Mouse (Mus musculus) hindbrain, embryonic 13.5 days (tissue): ENCODE data around the gene Trim46. TPM values are rescaled to one million over a fixed set of nuclear protein-coding genes. Genes with fewer than 3 reads are reported as not detected.

Experiments
- ATAC-seq: fragments of 200-750 bp; cut with Nextera tagmentation; 2 replicates; pipeline ENCODE4 v1.8.0; 2017; ENCODE audit warnings: moderate TSS enrichment; ENCODE audit not compliant: low FRiP score
- H3K27ac ChIP-seq: fragments of 300-500 bp; sonication (generic); 2 replicates; pipeline ENCODE4 v1.5.1; 2015; ENCODE audit warnings: inconsistent platforms, mild to moderate bottlenecking, moderate library complexity
- H3K27me3 ChIP-seq: fragments of 300-500 bp; sonication (generic); 2 replicates; pipeline ENCODE4 v1.6.1; 2015; ENCODE audit warnings: mild to moderate bottlenecking, inconsistent platforms
- H3K36me3 ChIP-seq: fragments of 300-500 bp; sonication (generic); 2 replicates; pipeline ENCODE4 v1.6.1; 2015; ENCODE audit warnings: mild to moderate bottlenecking, inconsistent platforms
- H3K4me1 ChIP-seq: fragments of 300-500 bp; sonication (generic); replicated peaks from 2 replicates; pipeline ENCODE4 v1.6.1; 2015; ENCODE audit warnings: inconsistent platforms
- H3K4me2 ChIP-seq: fragments of 300-500 bp; sonication (generic); 2 replicates; pipeline ENCODE4 v1.6.1; 2015; ENCODE audit warnings: inconsistent platforms, mild to moderate bottlenecking, moderate library complexity
- H3K4me3 ChIP-seq: fragments of 300-500 bp; sonication (generic); 2 replicates; pipeline ENCODE4 v1.5.1; 2015; ENCODE audit warnings: mild to moderate bottlenecking, inconsistent platforms
- H3K9ac ChIP-seq: fragments of 300-500 bp; sonication (generic); 2 replicates; pipeline ENCODE4 v1.6.1; 2015; ENCODE audit warnings: mild to moderate bottlenecking, inconsistent platforms
- H3K9me3 ChIP-seq: fragments of 300-500 bp; sonication (generic); 2 replicates; pipeline ENCODE4 v1.6.1; 2016; ENCODE audit warnings: inconsistent platforms
- WGBS: fragments of 180-500 bp; shearing (Covaris S2); methylation state at CpG from one replicate; pipeline ENCODE4 v1.1.7; 2015; 5-methylcytosine and 5-hydroxymethylcytosine counted together
- polyA plus RNA-seq: library from polyadenylated mRNA; unstranded; fragments of >200 nt; fragmentation: Nextera tagmentation; extraction: Ambion mirVana; gene quantifications from 2 replicates; pipeline ENCODE4 v1.2.1, GENCODE M21; 2015

Trim46 gene
- polyA plus RNA-seq, 1 experiment from 2014 or later: 64.3 TPM

DNA sequence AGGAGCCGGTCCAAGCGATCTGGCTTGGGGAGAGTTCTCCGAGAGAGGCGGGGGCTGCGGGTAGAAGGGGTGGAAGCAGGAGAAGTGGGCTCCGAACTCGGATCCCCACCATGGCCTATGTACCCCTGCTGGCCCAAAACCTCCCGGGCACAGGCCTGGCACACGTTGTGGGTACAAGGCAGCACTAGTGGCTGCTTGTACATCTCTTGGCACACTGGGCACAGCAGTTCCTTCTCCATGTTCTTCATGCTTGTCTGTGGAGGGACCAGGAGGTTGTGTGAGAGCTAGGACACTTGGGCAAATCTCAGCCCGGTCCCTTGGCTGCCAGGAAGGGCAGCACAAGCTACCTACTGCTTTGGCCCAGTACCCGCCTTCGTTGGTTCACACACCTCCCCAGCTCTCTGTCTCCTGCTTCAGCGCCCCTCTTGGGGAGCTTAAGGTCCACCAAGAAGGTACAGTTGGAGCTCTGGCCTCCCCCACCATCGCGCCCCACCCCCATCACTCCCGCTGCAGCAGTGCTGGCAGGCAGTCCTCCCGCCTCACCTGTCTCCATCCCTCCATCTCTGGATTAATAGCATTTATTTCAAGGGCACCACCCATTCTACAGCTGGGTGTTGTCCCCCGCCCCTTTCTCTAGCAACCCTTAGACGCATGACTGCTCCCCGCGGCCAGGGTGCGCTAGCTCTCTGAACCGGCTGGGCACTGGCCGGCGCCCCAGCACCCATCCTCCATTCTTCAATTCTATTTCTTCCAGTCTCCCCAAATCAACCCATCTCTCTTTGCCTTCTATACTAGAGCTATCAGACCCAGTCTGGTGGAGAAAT is 1.7 kb downstream of the Trim46 start:
- peaks cover 50% of the 10 kb centered on the region for H3K4me1 ChIP-seq
- peak; percentile 47 for ATAC-seq
- H3K4me3 ChIP-seq: peak overlapping the region; percentile 72
- H3K27me3 ChIP-seq: no peaks in the 10 kb centered on the region
- peak overlapping the region; percentile 98 for H3K27ac ChIP-seq
- H3K9me3 ChIP-seq: no peaks in the 10 kb centered on the region
- 12% methylated on average over 25 of the region's 25 CpGs for WGBS
- H3K36me3 ChIP-seq: peaks cover 41% of the 10 kb centered on the region
- H3K4me2 ChIP-seq: peak overlapping the region; percentile 93
- peak overlapping the region; percentile 88 for H3K9ac ChIP-seq

DNA sequence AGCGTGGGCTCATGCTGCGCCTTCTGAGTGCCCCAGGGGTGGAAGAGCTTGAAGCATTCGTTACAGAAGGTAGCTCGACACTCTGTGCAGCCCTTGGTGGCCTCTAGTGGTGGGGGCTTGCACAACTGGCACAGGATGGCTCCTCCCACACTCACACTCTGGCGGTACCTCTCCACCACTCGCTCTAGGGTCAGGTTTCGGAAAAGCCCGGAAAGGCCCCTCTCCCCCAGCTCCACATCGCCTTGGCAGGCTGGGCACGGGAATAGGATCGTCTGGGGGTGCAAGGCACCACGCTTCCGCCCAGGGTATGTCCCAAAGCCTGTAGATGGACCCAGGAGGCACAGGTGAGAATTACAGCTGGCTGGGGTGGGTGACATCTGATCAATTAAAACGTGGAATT is 2.5 kb downstream of the Trim46 start:
- H3K4me1 ChIP-seq: peaks cover 50% of the 10 kb centered on the region

DNA sequence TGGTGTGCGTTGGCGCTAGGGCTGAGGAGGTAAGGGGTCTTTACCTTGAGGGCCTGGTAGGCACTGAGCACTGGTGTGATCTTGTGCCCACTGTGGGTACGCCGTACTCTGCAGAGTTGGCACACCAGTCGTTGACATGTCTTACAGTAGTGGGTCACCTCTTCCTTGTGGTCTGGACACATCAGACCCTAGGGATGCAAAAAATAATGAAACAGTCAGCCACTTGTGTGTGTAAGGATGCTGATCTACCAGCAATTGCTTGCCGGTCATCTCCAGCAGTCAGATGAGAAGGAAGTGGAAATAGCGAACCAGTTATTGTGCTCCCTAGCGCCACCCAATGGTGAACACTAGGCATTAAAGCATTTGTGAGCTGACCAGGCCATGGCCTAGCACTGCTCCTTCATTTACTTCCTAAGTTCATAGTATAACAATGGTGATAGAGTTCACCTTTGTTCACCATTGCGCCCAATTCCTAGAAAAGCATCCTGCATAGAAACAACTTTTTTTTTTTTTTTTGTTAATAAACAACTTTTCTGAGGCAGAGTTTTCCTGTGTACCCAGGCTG is 3.7 kb downstream of the Trim46 start:
- no peak for ATAC-seq
- Histone ChIP-seq H3K9ac (no peak overlapping the region), H3K9me3 (no peaks in the 10 kb centered on the region), H3K27ac (no peak overlapping the region), H3K4me1 (peaks cover 43% of the 10 kb centered on the region), H3K27me3 (no peaks in the 10 kb centered on the region), H3K4me3 (peak overlapping the region; percentile 72; the same call in 1 of the 2 replicates), H3K36me3 (peaks cover 51% of the 10 kb centered on the region), H3K4me2 (peak overlapping the region; percentile 93)
- WGBS: 70% methylated on average over 9 of the region's 9 CpGs

More for the DNA sequence above, 2.5 kb downstream of the Trim46 start:
- Histone ChIP-seq H3K9ac (peak overlapping the region; percentile 88), H3K9me3 (no peaks in the 10 kb centered on the region), H3K4me2 (peak overlapping the region; percentile 93), H3K27me3 (no peaks in the 10 kb centered on the region), H3K36me3 (peaks cover 42% of the 10 kb centered on the region), H3K27ac (peak overlapping the region; percentile 98), H3K4me3 (peak overlapping the region; percentile 72)
- ATAC-seq: 0 out of 2 replicates have a peak, but pooled peaks have one; percentile 9
- 15% methylated on average over 14 of the region's 14 CpGs for WGBS

DNA sequence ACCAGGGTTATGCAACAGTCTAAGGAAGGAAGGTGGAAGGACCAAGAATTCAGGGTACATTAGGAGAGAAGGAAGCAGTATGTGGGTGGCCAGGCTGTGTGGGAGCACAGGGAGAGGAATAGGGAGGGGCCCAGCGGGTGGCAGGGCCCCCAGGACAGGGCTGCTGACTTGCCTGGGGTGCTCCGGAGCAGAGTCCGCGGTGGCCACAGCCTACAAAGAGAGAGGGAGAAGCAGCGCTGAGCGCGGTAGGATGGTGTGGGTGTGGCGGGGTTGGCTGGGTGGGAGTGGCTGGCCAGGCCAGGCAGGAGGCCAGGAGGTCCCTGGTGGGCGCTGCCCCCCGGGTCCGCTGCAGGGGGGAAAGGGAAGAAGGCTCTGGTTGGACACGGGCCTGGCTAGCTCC is 7.6 kb downstream of the Trim46 start:
- H3K4me3 ChIP-seq: no peak overlapping the region

DNA sequence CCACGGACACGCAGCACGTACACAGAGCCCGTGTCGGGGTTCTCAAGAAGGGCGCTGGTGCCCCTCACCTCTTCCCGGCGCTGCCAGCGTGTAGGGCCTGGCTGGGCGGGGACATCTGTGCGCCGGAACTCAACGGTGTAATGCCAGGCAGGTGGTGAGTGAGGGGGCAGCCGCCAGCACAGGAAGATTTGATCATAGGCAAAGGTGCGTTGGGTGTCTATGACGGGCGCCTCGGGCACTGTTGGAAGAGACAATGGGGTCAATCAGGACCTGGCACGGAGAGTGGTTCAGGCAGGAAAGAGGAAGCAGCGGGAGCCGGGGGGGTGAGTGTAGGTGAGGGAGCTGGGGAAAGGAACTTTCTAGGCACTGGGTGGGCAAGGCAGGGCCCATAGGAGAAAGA is 8.4 kb downstream of the Trim46 start:
- no peak overlapping the region for H3K9ac ChIP-seq
- H3K4me1 ChIP-seq: peaks cover 12% of the 10 kb centered on the region
- H3K27me3 ChIP-seq: no peaks in the 10 kb centered on the region
- ATAC-seq: no peak
- no peak overlapping the region for H3K4me2 ChIP-seq
- H3K9me3 ChIP-seq: no peaks in the 10 kb centered on the region
- no peak overlapping the region for H3K27ac ChIP-seq
- peaks cover 97% of the 10 kb centered on the region for H3K36me3 ChIP-seq
- WGBS: 94% methylated on average over 21 of the region's 21 CpGs
- no peak overlapping the region for H3K4me3 ChIP-seq

More for the DNA sequence above, 7.6 kb downstream of the Trim46 start:
- H3K4me1 ChIP-seq: peaks cover 20% of the 10 kb centered on the region
- H3K9me3 ChIP-seq: no peaks in the 10 kb centered on the region
- H3K27me3 ChIP-seq: no peaks in the 10 kb centered on the region
- no peak overlapping the region for H3K9ac ChIP-seq
- ATAC-seq: no peak
- 72% methylated on average over 8 of the region's 12 CpGs for WGBS
- no peak overlapping the region for H3K27ac ChIP-seq
- H3K4me2 ChIP-seq: no peak overlapping the region
- H3K36me3 ChIP-seq: peaks cover 90% of the 10 kb centered on the region

DNA sequence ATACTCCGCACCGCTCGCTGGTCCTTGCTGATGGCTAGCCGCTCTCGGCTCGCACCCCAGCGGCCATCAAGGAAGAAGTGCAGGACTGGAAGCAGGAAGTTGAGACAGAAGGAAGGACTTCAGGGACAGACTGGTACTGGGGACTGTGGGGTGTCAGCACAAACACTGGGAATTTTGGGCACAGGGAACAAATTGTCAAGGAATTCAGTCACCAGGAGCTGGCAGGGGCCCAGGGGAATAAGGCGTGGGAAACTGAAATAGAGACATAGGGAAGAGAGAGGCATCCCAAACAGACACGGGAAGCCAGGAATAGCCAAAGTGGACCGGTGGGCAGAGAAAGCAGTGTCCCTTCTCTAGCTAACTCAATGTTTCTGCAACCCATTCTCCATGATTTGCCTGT is 9.6 kb downstream of the Trim46 start:
- no peak for ATAC-seq
- Histone ChIP-seq H3K4me1 (peaks cover under 1% of the 10 kb centered on the region; the same call in 1 of the 2 replicates), H3K4me2 (no peak overlapping the region), H3K4me3 (no peak overlapping the region), H3K9ac (no peak overlapping the region), H3K27ac (no peak overlapping the region), H3K36me3 (peaks cover 88% of the 10 kb centered on the region), H3K9me3 (no peaks in the 10 kb centered on the region), H3K27me3 (no peaks in the 10 kb centered on the region)
- WGBS: 94% methylated on average over 10 of the region's 10 CpGs

DNA sequence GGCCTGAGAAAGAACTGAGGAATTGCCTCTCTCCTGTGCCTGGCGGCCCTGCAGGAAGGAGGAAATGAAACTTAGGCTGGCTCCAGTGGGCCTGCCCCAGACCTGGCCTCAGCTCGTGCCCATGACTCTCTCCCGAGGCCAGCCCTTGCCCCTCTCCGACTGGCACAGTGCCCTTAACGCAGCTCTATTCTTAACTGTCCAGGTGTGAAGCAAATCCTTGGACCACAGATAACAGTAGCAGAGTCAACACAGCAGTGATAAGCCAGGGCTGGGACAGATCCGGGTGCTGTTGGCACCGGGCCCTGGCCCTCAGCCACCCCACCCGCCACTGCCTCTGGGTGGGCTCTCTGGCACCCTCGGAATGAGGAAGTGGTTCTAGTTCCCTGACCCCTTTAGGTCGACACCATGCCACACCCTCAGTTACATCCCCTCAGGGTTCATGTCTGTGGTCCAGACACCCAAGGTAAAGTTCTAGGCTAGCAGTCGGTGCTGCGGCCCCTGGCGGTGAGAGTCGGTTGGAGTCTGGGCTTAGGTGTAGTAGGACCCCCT is 12.5 kb downstream of the Trim46 start:
- Histone ChIP-seq H3K4me1 (peaks cover 2% of the 10 kb centered on the region), H3K9me3 (no peaks in the 10 kb centered on the region), H3K36me3 (peaks cover 59% of the 10 kb centered on the region), H3K27me3 (0 out of 2 replicates have a peak, but pooled peaks cover 8% of the 10 kb centered on the region), H3K27ac (no peak overlapping the region), H3K4me2 (no peak overlapping the region), H3K9ac (no peak overlapping the region), H3K4me3 (no peak overlapping the region)
- 82% methylated on average over 12 of the region's 14 CpGs for WGBS
- no peak for ATAC-seq

DNA sequence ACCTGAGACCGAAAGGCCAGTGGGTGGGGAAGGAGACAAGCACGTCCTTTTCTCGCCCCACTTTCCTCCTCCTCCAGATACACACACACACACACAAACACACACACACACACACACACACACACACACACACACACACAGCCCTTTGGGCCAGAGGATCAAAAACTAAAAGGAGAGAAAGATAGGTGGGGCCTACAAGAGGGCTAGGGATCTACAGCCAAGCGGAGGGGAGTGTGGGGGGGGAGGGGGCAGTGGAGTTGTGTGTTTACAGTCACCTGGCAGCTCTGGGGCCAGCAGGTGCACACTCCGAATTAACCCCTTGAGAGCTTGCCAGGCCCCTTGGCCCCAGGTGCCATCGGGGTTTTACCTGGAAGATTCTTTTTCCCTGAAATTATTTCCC is 13.5 kb downstream of the Trim46 start:
- Histone ChIP-seq H3K27me3 (0 out of 2 replicates have a peak, but pooled peaks cover 8% of the 10 kb centered on the region), H3K9ac (no peak overlapping the region), H3K4me1 (peaks cover 11% of the 10 kb centered on the region), H3K4me3 (no peak overlapping the region), H3K27ac (no peak overlapping the region), H3K9me3 (no peaks in the 10 kb centered on the region), H3K4me2 (no peak overlapping the region), H3K36me3 (peaks cover 49% of the 10 kb centered on the region)
- no peak for ATAC-seq
- 74% methylated on average over 6 of the region's 6 CpGs for WGBS

DNA sequence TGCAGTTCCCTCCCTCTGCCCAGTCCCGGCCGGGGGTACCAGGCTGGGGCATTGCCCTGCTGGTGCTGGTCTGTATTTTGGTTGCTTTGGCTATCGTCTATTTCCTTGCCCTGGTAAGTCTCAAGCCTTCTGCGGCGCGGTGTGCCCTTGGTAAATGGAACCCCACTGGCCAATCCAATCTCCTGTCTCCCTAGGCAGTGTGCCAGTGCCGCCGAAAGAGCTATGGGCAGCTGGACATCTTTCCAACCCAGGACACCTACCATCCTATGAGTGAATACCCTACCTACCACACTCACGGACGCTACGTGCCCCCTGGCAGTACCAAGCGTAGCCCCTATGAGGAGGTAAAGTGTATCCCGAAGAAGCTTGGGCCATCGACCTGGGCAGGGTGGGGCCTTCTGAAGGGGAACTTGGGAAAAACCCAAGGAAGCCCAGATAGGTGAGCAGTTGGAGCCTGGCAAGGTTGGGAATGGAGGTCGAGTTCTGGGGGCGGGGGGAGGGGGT is 14.3 kb downstream of the Trim46 start:
- H3K4me3 ChIP-seq: no peak overlapping the region
- no peak overlapping the region for H3K9ac ChIP-seq
- ATAC-seq: no peak
- peaks cover 41% of the 10 kb centered on the region for H3K36me3 ChIP-seq
- no peak overlapping the region for H3K4me2 ChIP-seq
- H3K4me1 ChIP-seq: peaks cover 19% of the 10 kb centered on the region
- 0 out of 2 replicates have a peak, but pooled peaks cover 8% of the 10 kb centered on the region for H3K27me3 ChIP-seq
- WGBS: 80% methylated on average over 16 of the region's 16 CpGs
- H3K27ac ChIP-seq: no peak overlapping the region
- H3K9me3 ChIP-seq: no peaks in the 10 kb centered on the region

DNA sequence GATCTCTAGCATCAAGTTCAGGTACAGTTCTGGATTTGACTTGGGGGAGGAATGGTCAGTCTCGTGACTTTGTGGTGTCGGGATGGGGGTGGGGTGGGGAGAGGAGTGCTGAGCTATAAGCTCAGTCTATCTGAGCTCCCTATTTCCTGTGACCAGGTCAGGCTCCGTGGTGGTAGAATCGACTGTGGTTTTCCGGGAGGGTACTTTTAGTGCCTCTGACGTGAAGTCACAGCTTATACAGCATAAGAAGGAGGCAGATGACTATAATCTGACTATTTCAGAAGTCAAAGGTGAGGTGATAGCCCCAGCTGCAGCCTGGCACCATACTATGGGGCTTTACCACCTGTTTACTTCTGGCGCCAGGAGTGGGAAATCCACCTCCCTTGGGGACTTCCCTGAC is 14.8 kb downstream of the Trim46 start:
- ATAC-seq: no peak
- no peak overlapping the region for H3K4me3 ChIP-seq
- H3K27me3 ChIP-seq: 0 out of 2 replicates have a peak, but pooled peaks cover 8% of the 10 kb centered on the region
- peaks cover 36% of the 10 kb centered on the region for H3K36me3 ChIP-seq
- H3K9me3 ChIP-seq: no peaks in the 10 kb centered on the region
- no peak overlapping the region for H3K4me2 ChIP-seq
- no peak overlapping the region for H3K27ac ChIP-seq
- 81% methylated on average over 7 of the region's 7 CpGs for WGBS
- no peak overlapping the region for H3K9ac ChIP-seq
- peaks cover 24% of the 10 kb centered on the region for H3K4me1 ChIP-seq

DNA sequence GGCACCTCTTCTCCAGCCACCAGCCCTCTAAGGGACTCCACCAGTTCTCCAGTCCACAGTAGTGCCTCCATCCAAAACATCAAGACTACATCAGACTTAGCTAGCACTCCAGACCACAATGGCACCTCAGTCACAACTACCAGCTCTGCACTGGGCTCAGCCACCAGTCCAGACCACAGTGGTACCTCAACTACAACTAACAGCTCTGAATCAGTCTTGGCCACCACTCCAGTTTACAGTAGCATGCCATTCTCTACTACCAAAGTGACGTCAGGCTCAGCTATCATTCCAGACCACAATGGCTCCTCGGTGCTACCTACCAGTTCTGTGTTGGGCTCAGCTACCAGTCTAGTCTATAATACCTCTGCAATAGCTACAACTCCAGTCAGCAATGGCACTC is 15.5 kb downstream of the Trim46 start:
- no peak for ATAC-seq
- no peak overlapping the region for H3K4me3 ChIP-seq
- H3K27me3 ChIP-seq: 0 out of 2 replicates have a peak, but pooled peaks cover 8% of the 10 kb centered on the region
- no peaks in the 10 kb centered on the region for H3K9me3 ChIP-seq
- H3K27ac ChIP-seq: no peak overlapping the region
- peaks cover 32% of the 10 kb centered on the region for H3K4me1 ChIP-seq
- H3K4me2 ChIP-seq: no peak overlapping the region
- no peak overlapping the region for H3K9ac ChIP-seq
- 84% methylated on average over 2 of the region's 2 CpGs for WGBS
- H3K36me3 ChIP-seq: peaks cover 28% of the 10 kb centered on the region

DNA sequence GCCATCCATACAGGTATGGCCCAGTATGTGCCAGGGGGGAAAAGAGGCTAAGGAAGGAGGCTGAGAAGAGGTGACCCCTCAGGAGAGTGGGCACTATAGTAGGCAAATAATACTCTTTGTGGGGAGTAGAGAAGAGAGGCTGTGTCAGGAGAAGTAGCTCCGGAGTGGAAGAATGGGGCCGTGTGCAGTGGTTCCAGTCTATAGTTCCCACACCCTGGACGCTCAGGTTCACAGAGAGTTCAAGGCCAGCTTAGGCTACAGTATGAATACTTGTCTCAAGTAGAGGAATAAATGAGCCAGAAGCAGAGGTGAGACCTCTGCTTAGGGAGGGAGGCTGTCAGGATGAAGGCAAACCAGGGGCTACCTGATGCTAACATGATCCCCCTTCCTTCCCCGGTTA is 16.8 kb downstream of the Trim46 start:
- Histone ChIP-seq H3K27me3 (0 out of 2 replicates have a peak, but pooled peaks cover 8% of the 10 kb centered on the region), H3K9ac (no peak overlapping the region), H3K36me3 (peaks cover 15% of the 10 kb centered on the region), H3K4me2 (peak overlapping the region; percentile 68), H3K9me3 (no peaks in the 10 kb centered on the region), H3K4me3 (no peak overlapping the region), H3K4me1 (peaks cover 44% of the 10 kb centered on the region), H3K27ac (no peak overlapping the region)
- 66% methylated on average over 4 of the region's 4 CpGs for WGBS
- ATAC-seq: no peak
